Mouse (Mus musculus): ENCODE measurements around the gene Aktip.

Gene Aktip

DNA sequence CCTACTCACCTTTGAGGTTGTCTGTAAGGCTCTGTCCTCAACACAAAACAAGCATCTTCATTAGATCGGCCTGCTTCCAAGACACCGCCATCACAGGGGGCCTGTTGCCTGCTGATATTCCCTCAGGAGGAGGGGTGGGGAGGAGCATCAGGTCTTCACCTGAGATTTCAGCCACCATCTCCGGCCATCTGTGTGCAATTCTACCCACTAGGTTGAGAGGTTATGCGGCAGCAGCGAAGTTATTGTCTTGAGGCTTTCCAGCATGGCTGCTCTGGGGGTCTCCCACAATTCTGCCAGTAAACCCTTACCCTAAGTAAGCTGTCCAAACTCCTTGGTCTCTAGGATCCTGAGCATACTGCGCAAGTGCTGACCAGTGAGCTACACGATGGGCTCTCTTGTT lies at the start of gene Aktip:
Gene Aktip (minus strand): TSS at position 101 of the 400 bp plus-strand sequence.
- DNase-seq (ENCODE audit: low spot score in 2 of 2): no peak

- no peak for DNase-seq (ENCODE audit: low spot score in 2 of 2)
Observed at GRCm38 (mm10) chr8:91245821-91246454, 46.2 kb upstream of the Aktip start.

DNA sequence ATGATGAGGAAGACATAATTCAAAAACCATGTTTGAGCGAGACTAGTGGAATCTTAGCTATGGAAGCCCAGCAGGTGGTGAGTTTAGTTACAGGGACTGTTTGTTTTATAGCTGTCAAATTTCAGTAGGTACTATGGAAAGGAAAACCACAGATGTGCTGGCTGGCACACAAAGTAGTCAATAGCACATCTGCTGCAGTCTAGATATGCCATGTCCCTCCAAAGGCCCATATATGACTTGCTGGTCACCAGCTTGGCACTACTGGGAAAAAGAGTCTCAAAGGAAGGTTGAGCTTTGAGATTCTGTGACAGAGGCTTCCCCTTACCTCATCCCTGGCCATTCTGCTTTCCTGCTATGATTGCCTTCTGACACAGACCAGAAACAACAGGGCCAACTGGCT lies 42.9 kb upstream of the Aktip start:
- no peak for DNase-seq (ENCODE audit: low spot score in 2 of 2)

GRCm38 (mm10) chr8:91241873-91242519 lies 42.2 kb upstream of the Aktip start:
- no peak for DNase-seq (ENCODE audit: low spot score in 2 of 2)

DNA sequence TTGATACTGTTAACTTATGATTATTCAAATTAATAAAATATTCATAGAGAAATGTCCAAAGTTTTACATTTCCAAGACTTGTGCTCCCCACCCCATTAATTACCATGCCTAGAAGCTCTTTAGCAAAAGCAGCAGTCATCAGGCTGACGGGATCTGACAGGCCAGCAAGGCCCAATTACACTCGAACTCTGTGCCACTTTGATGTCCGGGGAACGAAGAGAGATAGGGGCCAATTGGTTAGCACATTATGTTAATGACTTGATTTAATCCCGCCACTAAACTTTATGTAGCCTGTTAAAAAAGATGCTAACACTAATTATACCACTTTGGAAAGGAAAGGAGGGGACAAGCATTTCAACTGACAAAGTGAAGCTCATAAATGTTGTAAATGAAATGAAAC lies 41.6 kb upstream of the Aktip start:
- no peak for DNase-seq (ENCODE audit: low spot score in 2 of 2)

DNA sequence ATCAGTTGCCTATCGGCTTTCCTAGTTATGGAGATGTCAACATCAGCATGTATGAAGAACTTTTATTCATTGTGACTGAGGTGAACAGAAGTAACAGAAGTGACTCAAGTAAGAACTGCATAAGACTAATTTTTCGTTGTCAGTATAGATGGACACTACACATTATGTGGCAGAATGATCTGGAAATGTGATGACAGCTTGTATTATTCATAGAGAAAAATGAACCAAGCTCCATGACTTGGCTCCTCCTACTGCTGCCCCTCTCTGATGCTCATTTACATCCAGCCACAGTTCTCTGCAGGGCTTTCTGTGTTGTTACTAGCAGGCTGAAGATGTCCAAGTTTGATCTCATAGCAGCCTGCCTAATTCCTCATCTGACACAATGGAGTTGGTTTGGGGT lies 37.4 kb upstream of the Aktip start:
- DNase-seq (ENCODE audit: low spot score in 2 of 2): no peak

DNA sequence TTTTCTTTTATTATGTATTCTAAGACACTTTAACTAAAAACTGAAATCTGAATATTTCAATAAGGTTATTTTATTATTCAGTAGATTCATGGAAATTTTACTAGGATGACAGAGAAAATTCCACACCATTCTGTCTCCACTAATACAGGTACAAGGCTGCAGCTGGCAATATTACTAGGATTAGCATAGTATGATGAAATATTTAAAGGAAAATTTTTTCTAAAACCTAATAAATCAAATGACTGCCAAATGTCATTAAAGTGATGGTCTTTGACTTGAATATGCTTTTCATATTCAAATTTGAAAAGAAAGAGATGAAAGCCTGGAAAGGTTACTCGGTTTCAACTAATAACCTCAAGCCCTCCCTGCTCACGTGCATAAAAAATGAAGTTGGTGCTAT lies 34.3 kb upstream of the Aktip start:
- no peak for DNase-seq (ENCODE audit: low spot score in 2 of 2)

- peak in 1 of 2 experiments; percentile 28 for DNase-seq (ENCODE audit: low spot score in 2 of 2)
Observed at GRCm38 (mm10) chr8:91227421-91227841, 27.7 kb upstream of the Aktip start.

GRCm38 (mm10) chr8:91224227-91224626 lies 24.5 kb upstream of the Aktip start:
- peak in 1 of 2 experiments; percentile 40 for DNase-seq (ENCODE audit: low spot score in 2 of 2)

- DNase-seq (ENCODE audit: low spot score in 2 of 2): no peak
Observed at GRCm38 (mm10) chr8:91221841-91222240, 22.1 kb upstream of the Aktip start.

- DNase-seq (ENCODE audit: low spot score in 2 of 2): no peak
Observed at GRCm38 (mm10) chr8:91218271-91218670, 18.5 kb upstream of the Aktip start.

GRCm38 (mm10) chr8:91217062-91217905 lies 17.5 kb upstream of the Aktip start:
- DNase-seq (ENCODE audit: low spot score in 2 of 2): no peak

- no peak for DNase-seq (ENCODE audit: low spot score in 2 of 2)
Observed at GRCm38 (mm10) chr8:91214287-91214686, 14.5 kb upstream of the Aktip start.

GRCm38 (mm10) chr8:91212948-91213347 lies 13.2 kb upstream of the Aktip start:
- no peak for DNase-seq (ENCODE audit: low spot score in 2 of 2)

- DNase-seq (ENCODE audit: low spot score in 2 of 2): no peak
Observed at GRCm38 (mm10) chr8:91209658-91210057, 9.9 kb upstream of the Aktip start.

DNA sequence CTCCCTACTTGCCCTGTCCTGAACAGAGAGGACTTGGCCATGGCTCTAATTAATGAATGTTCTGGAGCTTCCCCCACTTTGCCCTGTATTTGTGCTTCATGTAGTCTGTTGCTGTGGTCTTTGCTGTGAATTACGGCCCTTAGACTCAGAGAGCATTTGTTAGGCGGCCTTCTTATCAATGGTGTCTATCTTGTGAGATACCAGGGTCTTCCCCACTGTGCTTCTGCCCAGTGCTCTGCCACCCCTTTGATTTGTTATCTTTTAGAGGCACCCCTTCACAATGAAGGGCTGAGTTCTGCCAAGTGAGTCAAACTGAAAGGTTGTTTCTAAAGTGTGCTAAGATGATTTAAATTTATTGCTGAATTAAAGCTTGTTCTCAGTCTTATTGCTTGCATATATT lies 7.9 kb upstream of the Aktip start:
- DNase-seq (ENCODE audit: low spot score in 2 of 2): no peak

DNA sequence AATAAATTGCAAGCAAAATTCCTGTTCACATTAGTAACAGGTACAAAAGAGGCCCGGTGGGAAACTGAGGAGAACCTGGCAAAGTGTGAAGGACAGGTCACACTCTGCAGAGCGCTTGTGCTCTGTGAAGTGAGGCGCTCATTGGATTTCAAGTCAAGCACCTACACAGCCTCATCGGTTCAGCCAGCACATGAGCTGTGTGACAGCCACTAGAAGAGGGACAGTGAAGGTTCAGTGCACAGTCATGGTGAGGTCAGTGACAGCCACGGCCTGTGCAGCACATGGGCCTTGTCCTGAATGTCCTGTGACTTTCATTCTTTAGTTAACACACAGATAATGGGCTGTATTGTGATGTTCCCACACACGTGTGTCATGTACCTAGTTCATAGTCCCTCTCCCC lies 6.1 kb upstream of the Aktip start:
- DNase-seq (ENCODE audit: low spot score in 2 of 2): no peak

- no peak for DNase-seq (ENCODE audit: low spot score in 2 of 2)
Observed at GRCm38 (mm10) chr8:91201184-91201583, 1.4 kb upstream of the Aktip start.

DNA sequence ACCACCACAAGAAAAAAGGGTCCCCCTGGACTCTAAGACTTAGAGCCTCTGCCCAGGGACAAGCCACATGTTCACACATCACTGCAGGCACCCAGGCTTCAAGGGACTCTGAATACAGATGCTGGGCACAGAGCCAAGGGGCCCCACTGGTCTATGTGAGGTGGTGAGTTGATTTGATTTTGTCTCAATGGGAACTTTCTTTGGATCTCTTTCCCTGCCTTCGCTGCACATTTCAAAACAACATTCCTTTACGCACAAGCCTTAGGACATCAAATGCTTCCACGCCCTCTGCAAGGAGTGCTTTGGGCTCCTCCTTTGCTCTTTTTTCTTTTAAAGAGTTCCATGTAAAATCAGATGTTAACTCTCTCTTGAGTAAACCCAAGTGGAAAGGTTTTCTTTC lies 1.7 kb downstream of the Aktip start:
- DNase-seq (ENCODE audit: low spot score in 2 of 2): no peak

GRCm38 (mm10) chr8:91197233-91197632 lies 2.5 kb downstream of the Aktip start:
- DNase-seq (ENCODE audit: low spot score in 2 of 2): no peak

- DNase-seq (ENCODE audit: low spot score in 2 of 2): no peak
Observed at GRCm38 (mm10) chr8:91196661-91197060, 3.1 kb downstream of the Aktip start.

GRCm38 (mm10) chr8:91194081-91194480 lies 5.7 kb downstream of the Aktip start:
- DNase-seq (ENCODE audit: low spot score in 2 of 2): no peak

DNA sequence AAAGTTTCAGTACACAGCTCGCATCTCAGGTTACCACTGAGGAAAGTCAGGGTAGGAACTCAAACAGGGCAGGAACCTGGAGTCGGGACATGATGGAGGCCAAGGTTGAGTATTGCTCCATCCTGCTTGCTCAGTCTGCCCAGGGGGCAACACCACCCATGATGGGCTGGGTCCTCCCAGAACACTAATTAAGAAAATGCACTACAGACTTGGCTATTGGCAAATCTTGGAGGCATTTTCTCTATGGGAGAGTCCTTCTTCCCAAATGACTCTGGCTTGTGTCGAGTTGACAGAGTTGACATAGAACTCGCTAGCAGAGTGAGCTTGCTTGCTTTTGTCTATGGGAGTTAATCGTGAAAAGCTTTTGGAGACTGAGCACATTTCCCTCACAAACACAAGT lies 6.8 kb downstream of the Aktip start:
- no peak for DNase-seq (ENCODE audit: low spot score in 2 of 2)
